Mouse (Mus musculus) liver, embryonic 16.5 days (tissue): ENCODE results near the gene Sdhc. TPM values are rescaled to one million over a fixed set of nuclear protein-coding genes. Genes with fewer than 3 reads are reported as not detected.

Experiments used
- ATAC-seq: fragments of 200-750 bp; cut with Nextera tagmentation; 2 replicates; pipeline ENCODE4 v1.8.0; 2017; ENCODE audit warnings: low read depth, mild to moderate bottlenecking, moderate number of reproducible peaks, moderate library complexity
- H3K27ac ChIP-seq: fragments of 300-500 bp; sonication (generic); 2 replicates; pipeline ENCODE4 v1.5.1; 2014; ENCODE audit warnings: mild to moderate bottlenecking, low read length
- H3K27me3 ChIP-seq: fragments of 300-500 bp; sonication (generic); 2 replicates; pipeline ENCODE4 v1.6.1; 2014; ENCODE audit warnings: low read depth, low read length, mixed read lengths; ENCODE audit not compliant: control insufficient read depth, insufficient read depth
- H3K36me3 ChIP-seq: fragments of 300-500 bp; sonication (generic); 2 replicates; pipeline ENCODE4 v1.6.1; 2014; ENCODE audit warnings: mild to moderate bottlenecking; ENCODE audit not compliant: control insufficient read depth, insufficient read depth
- H3K4me1 ChIP-seq: fragments of 300-500 bp; sonication (generic); 2 replicates; pipeline ENCODE4 v1.6.1; 2014; ENCODE audit warnings: low read depth, low read length, mixed read lengths; ENCODE audit not compliant: control insufficient read depth
- H3K4me2 ChIP-seq: fragments of 300-500 bp; sonication (generic); 2 replicates; pipeline ENCODE4 v1.6.1; 2014; ENCODE audit warnings: low read depth, low read length, mixed read lengths
- H3K4me3 ChIP-seq: fragments of 300-500 bp; sonication (generic); 2 replicates; pipeline ENCODE4 v1.5.1; 2014; ENCODE audit warnings: low read depth, mild to moderate bottlenecking, low read length
- H3K9ac ChIP-seq: fragments of 300-500 bp; sonication (generic); 2 replicates; pipeline ENCODE4 v1.6.1; 2014; ENCODE audit warnings: low read depth, low read length
- H3K9me3 ChIP-seq: fragments of 300-500 bp; sonication (generic); replicated peaks from 2 replicates; pipeline ENCODE4 v1.6.1; 2016; ENCODE audit warnings: low read length; ENCODE audit not compliant: control insufficient read depth
- WGBS: fragments of 180-500 bp; shearing (Covaris S2); extraction: QIAGEN DNeasy Blood & Tissue Kit; methylation state at CpG from one replicate; pipeline ENCODE4 v1.1.7; 2014; ENCODE audit not compliant: insufficient replicate concordance; 5-methylcytosine and 5-hydroxymethylcytosine counted together
- polyA plus RNA-seq: library from polyadenylated mRNA; unstranded; fragments of >200 nt; fragmentation: Nextera tagmentation; extraction: Ambion mirVana; gene quantifications from 2 replicates; pipeline ENCODE4 v1.2.1, GENCODE M21; 2015

Gene Sdhc
- polyA plus RNA-seq, 1 experiment from 2014 or later, result 164 TPM

DNA sequence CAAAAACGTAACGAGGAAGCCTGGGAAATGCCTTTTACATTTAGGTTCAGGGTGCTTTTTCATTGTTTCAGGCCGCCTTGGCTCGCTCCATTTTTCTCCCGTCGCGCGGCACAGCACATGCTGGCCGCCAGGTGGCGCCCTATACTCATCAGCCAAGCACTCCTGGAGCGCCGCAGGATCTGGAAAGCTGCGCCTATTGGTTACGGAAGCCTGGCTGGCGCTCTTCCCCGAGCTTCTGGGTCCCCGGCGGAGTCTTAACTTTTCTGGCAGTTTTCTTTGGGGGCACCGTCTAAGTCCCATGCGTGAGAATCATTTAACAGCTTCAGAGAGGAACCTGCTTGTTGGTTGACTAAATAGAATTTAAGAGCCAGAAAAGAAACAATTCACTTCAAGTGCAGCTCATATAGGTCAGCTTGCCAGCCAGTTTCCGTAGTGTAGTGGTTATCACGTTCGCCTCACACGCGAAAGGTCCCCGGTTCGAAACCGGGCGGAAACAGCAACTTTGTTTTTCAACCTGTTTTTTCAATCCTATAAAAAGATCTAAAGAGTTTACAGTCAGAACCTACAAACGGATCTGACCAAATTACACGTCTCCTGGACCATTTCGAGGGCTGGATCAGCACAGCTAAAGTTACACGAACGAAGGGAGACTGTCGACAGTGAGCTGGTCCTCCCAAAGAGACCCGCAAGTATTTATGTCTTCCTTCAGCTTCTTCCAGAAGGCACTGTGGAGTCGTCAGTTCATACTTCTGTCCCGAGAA is 39.2 kb downstream of the Sdhc start:
- Histone ChIP-seq H3K27ac (peak overlapping the region; percentile 79), H3K4me2 (peak overlapping the region; percentile 84), H3K9ac (peak overlapping the region; percentile 69), H3K27me3 (no peaks in the 10 kb centered on the region), H3K36me3 (no peaks in the 10 kb centered on the region), H3K9me3 (no peaks in the 10 kb centered on the region), H3K4me1 (peaks cover 31% of the 10 kb centered on the region), H3K4me3 (peak overlapping the region; percentile 79)
- peak; percentile 87 for ATAC-seq
- WGBS, result under 1% methylated on average over 38 of the region's 38 CpGs

DNA sequence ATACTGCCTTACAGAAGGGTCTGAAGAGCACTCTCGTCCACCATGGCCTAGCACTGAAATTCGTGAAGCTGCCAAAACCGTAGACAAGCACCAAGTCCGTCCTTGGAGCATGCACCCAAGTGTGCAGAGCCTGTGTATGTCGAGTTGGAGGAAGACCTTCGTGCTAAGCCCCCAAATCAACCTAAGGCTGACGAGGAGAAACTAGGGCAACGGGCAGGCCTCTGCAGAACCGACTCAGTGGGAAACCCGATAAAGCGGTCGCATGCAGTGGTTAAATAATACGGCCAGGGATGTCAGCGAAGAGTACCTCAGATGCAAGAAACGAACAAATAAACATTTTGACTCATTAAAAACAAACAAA is 39.8 kb downstream of the Sdhc start:
- ATAC-seq, result no peak
- H3K4me3 ChIP-seq, result peak overlapping the region; percentile 79
- H3K4me2 ChIP-seq, result peak overlapping the region; percentile 84
- H3K27me3 ChIP-seq, result no peaks in the 10 kb centered on the region
- H3K9ac ChIP-seq, result peak overlapping the region; percentile 48
- peaks cover 25% of the 10 kb centered on the region for H3K4me1 ChIP-seq
- H3K9me3 ChIP-seq, result no peaks in the 10 kb centered on the region
- H3K36me3 ChIP-seq, result no peaks in the 10 kb centered on the region
- H3K27ac ChIP-seq, result no peak overlapping the region
- WGBS, result 23% methylated on average over 15 of the region's 15 CpGs

GRCm38 (mm10) chr1:171109620-171110019 is 40.8 kb downstream of the Sdhc start:
- H3K4me2 ChIP-seq, result 0 out of 2 replicates have a peak overlapping the region, but pooled peaks have one; percentile 1
- H3K4me1 ChIP-seq, result peaks cover 25% of the 10 kb centered on the region
- peak overlapping the region; percentile 6; the same call in 1 of the 2 replicates for H3K27ac ChIP-seq
- H3K27me3 ChIP-seq, result no peaks in the 10 kb centered on the region
- 43% methylated on average over 9 of the region's 9 CpGs for WGBS
- H3K36me3 ChIP-seq, result no peaks in the 10 kb centered on the region
- no peak overlapping the region for H3K4me3 ChIP-seq
- ATAC-seq, result peak; percentile 26
- no peaks in the 10 kb centered on the region for H3K9me3 ChIP-seq
- no peak overlapping the region for H3K9ac ChIP-seq

DNA sequence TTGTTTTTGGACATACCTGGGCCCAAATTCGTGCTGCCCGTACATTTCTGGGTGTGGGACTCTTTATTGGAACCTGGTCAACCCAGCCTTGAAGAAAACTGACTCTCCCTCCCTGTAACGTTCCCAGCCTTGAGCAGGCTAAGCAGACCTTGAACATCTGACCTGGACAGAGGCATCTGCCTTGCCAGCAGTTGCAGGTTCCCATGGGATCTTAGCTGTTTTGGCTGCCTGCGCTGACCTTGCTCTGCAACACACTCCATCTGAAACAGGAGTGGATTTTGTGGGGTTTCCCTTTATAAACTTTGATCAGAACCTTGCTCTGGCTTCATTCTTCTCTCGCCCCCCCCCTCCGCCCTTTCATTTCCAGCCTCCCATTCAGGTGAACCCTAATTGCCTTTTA is 45.2 kb downstream of the Sdhc start:
- no peak for ATAC-seq
- no peak overlapping the region for H3K4me2 ChIP-seq
- no peak overlapping the region for H3K4me3 ChIP-seq
- H3K27ac ChIP-seq, result no peak overlapping the region
- no peaks in the 10 kb centered on the region for H3K9me3 ChIP-seq
- no peaks in the 10 kb centered on the region for H3K36me3 ChIP-seq
- H3K4me1 ChIP-seq, result peaks cover 17% of the 10 kb centered on the region
- WGBS, result 68% methylated on average over 6 of the region's 6 CpGs
- H3K9ac ChIP-seq, result no peak overlapping the region
- H3K27me3 ChIP-seq, result no peaks in the 10 kb centered on the region

DNA sequence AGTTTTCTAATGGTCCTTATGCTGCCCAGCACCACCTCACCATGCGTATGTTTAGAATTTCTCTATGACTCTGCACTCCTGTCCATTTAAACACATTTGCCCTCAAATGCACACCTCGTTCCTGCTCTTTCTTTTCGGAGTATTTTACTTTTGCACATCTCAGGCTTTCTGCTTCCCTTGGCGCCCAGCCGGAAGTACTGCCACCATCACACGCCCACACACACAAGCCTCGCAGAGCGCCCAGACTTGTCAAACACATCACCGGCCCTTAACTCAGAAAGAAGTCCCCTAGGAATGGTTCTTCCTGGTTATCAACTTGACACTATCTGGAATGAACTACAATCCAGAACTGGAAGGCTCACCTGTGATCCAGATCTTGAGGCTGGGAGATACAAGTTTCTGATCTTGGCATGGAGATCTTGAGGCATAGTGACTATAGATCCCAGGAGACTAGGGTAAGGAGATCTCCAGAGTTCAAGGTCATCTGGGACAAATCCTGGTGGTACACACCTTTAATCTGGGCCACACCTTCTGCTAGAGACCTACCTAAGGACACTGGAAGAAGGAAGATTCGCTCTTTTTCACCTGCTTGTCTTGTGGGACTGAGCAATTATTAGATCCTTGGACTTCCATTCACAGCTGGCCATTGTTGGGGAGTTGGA is 47.1 kb downstream of the Sdhc start:
- ATAC-seq, result no peak
- Histone ChIP-seq H3K9ac (peak overlapping the region; percentile 32; the same call in 1 of the 2 replicates), H3K4me3 (peak overlapping the region; percentile 75), H3K36me3 (no peaks in the 10 kb centered on the region), H3K27ac (no peak overlapping the region), H3K4me2 (peak overlapping the region; percentile 88), H3K9me3 (no peaks in the 10 kb centered on the region), H3K4me1 (peaks cover 17% of the 10 kb centered on the region), H3K27me3 (no peaks in the 10 kb centered on the region)
- WGBS, result 7% methylated on average over 10 of the region's 10 CpGs

DNA sequence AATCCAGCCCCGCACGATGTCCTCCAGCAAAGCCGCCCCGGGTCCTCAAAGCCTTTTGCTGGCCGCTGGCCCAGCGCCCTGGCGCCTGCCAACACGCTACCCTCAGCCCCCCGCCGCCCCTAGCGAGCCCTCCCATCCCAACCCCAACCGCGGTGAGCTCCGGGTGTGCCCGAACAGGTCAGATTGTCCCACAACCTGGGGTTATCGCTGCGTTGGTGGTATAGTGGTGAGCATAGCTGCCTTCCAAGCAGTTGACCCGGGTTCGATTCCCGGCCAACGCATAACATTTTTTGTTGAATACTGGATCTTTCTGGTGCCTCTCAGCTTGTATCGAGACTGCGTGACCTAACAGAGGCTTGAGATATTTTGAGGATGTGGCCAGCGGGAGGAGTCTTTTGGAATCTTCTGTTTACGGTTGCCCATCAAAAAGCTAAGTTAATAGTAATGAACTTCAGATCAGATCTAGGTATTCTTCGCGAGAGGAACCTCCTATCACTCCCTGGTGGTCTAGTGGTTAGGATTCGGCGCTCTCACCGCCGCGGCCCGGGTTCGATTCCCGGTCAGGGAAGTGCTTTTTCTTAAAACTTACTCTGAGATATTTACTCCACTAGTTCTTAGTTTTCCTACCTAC is 47.7 kb downstream of the Sdhc start:
- under 1% methylated on average over 35 of the region's 35 CpGs for WGBS
- peaks cover 20% of the 10 kb centered on the region for H3K4me1 ChIP-seq
- H3K36me3 ChIP-seq, result no peaks in the 10 kb centered on the region
- H3K4me2 ChIP-seq, result peak overlapping the region; percentile 88
- H3K27ac ChIP-seq, result peak overlapping the region; percentile 79
- ATAC-seq, result peak; percentile 83
- H3K9ac ChIP-seq, result peak overlapping the region; percentile 68
- H3K9me3 ChIP-seq, result no peaks in the 10 kb centered on the region
- no peaks in the 10 kb centered on the region for H3K27me3 ChIP-seq
- peak overlapping the region; percentile 75 for H3K4me3 ChIP-seq

DNA sequence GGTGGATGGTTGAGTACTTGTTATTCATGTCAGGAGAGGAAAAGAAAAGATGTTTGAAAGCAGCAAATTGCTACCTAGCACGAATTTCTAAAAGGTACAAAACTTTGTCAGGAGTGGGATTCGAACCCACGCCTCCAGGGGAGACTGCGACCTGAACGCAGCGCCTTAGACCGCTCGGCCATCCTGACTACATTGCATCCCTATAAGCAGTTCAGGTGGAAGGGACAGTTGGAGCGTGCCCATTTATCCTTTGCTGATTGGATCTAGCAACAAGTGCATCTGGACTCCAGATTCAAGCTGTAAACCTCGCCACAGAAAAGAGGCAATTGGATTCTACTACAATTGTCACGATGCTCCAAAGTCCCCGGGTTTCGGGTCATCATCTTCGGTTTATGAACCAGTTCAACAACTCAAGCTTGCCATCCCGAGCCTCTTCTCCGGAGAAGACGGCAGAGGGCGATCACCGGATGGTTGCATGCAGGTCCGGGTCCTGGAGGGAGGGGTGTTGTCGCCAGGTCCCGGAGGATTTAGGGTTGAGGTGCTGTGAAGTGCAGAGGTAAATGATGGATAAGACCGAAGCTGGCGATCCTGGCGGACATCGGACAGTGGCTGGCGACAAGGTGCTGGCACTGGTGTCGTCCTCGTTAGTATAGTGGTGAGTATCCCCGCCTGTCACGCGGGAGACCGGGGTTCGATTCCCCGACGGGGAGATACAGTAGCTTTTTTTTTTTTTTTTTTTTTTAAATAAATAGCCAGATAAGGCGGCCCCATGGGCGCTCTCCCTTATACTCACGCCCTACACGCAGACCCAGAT is 48.5 kb downstream of the Sdhc start:
- under 1% methylated on average over 40 of the region's 40 CpGs for WGBS
- H3K4me1 ChIP-seq, result peaks cover 27% of the 10 kb centered on the region
- peak overlapping the region; percentile 79 for H3K27ac ChIP-seq
- H3K4me2 ChIP-seq, result peak overlapping the region; percentile 88
- no peaks in the 10 kb centered on the region for H3K27me3 ChIP-seq
- ATAC-seq, result peak; percentile 76
- H3K4me3 ChIP-seq, result peak overlapping the region; percentile 75
- H3K9ac ChIP-seq, result peak overlapping the region; percentile 68
- no peaks in the 10 kb centered on the region for H3K9me3 ChIP-seq
- H3K36me3 ChIP-seq, result no peaks in the 10 kb centered on the region

- Histone ChIP-seq H3K9ac (no peak overlapping the region), H3K4me2 (no peak overlapping the region), H3K4me3 (no peak overlapping the region), H3K27ac (no peak overlapping the region), H3K4me1 (peaks cover 34% of the 10 kb centered on the region), H3K36me3 (no peaks in the 10 kb centered on the region), H3K9me3 (no peaks in the 10 kb centered on the region), H3K27me3 (no peaks in the 10 kb centered on the region)
- 32% methylated on average over 2 of the region's 2 CpGs for WGBS
- ATAC-seq, result no peak
Observed at GRCm38 (mm10) chr1:171101033-171101432, 49.4 kb downstream of the Sdhc start.
